Mouse (Mus musculus) spleen, adult 2 months (tissue): ENCODE results near the gene Kif13a. TPM values are rescaled to one million over a fixed set of nuclear protein-coding genes. Genes with fewer than 3 reads are reported as not detected.

Source experiments
- DNase-seq, 2 experiments: peaks; one replicate each; pipeline versions ENCODE4 v3.0.0 to v3.0.0-alpha.2; 2012 to 2021; ENCODE audit warnings: low spot score in 2 of 2, low read depth in 1 of 2
- H3K27ac ChIP-seq: fragments of 200-500 bp; 2 replicates; pipeline ENCODE4 v1.5.1; 2012; ENCODE audit warnings: low read length, inconsistent platforms; ENCODE audit not compliant: insufficient read depth
- H3K27me3 ChIP-seq: fragments of 200-500 bp; 2 replicates; pipeline ENCODE4 v1.6.1; 2012; ENCODE audit warnings: mild to moderate bottlenecking, moderate library complexity, low read length, inconsistent platforms; ENCODE audit not compliant: control insufficient read depth, insufficient read depth
- H3K36me3 ChIP-seq: fragments of 200-500 bp; 2 replicates; pipeline ENCODE4 v1.6.1; 2012; ENCODE audit warnings: mild to moderate bottlenecking, low read length, inconsistent platforms; ENCODE audit not compliant: control insufficient read depth, insufficient read depth
- H3K4me1 ChIP-seq: fragments of 200-500 bp; 2 replicates; pipeline ENCODE4 v1.6.1; 2011; ENCODE audit warnings: inconsistent platforms; ENCODE audit not compliant: control insufficient read depth, insufficient read depth, insufficient read length
- H3K4me3 ChIP-seq: fragments of 200-500 bp; 2 replicates; pipeline ENCODE4 v1.5.1; 2011; ENCODE audit warnings: mild to moderate bottlenecking, inconsistent platforms; ENCODE audit not compliant: insufficient read depth, insufficient read length; ENCODE audit errors: extremely low read depth
- CTCF ChIP-seq: fragments of 200-500 bp; IDR thresholded peaks from 2 replicates; pipeline ENCODE4 v1.5.1; 2011; ENCODE audit warnings: mild to moderate bottlenecking, inconsistent platforms; ENCODE audit not compliant: insufficient read depth, insufficient read length, insufficient replicate concordance; ENCODE audit errors: extremely low read depth
- POLR2A ChIP-seq: fragments of 200-500 bp; IDR thresholded peaks from 2 replicates; pipeline ENCODE4 v1.6.1; 2011; ENCODE audit warnings: low read depth, low read length, inconsistent platforms
- WGBS: fragments of 180-500 bp; shearing (Covaris S2); methylation state at CpG from one replicate; pipeline ENCODE4 v1.1.7; 2018; 5-methylcytosine and 5-hydroxymethylcytosine counted together
- polyA plus RNA-seq: library from polyadenylated mRNA; depleted of rRNA; stranded (reverse); fragments of >200 nt; gene quantifications from 2 replicates; pipeline ENCODE4 v1.2.3, GENCODE M21; 2012

Kif13a gene
- polyA plus RNA-seq, 1 experiment = 5.6 TPM

DNA sequence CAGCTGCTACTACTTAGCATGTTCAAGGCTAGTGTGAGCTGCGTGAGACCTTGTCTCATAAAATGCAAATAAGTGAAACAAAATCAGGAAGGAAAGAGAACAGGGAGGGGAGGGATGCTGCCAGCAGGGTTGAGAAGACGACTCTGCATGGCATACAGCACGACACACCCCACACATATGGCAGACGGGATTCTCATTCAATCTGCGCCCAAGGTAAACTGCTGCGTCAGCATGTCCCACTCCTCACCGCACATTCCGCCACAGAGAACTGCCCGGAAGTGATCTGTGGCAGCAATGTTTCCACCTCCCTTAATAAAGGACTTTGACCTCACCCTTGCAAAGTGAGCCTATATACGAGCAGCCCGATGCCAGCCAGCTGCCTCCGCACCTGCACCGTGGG lies 4.0 kb downstream of the Kif13a start:
- Histone ChIP-seq H3K36me3 (no peaks in the 10 kb centered on the region), H3K4me1 (peaks cover 2% of the 10 kb centered on the region; the same call in 1 of the 2 replicates), H3K4me3 (no peak overlapping the region), H3K27ac (no peak overlapping the region), H3K27me3 (no peaks in the 10 kb centered on the region)
- WGBS = 87% methylated on average over 13 of the region's 13 CpGs
- no peak for DNase-seq
- no peak for TF ChIP-seq POLR2A
- no peak for TF ChIP-seq CTCF

- 92% methylated on average over 8 of the region's 8 CpGs for WGBS
- TF ChIP-seq CTCF = no peak
- TF ChIP-seq POLR2A = no peak
- H3K27ac ChIP-seq = no peak overlapping the region
- H3K27me3 ChIP-seq = no peaks in the 10 kb centered on the region
- H3K4me1 ChIP-seq = 0 out of 2 replicates have a peak, but pooled peaks cover 2% of the 10 kb centered on the region
- DNase-seq = no peak
- no peaks in the 10 kb centered on the region for H3K36me3 ChIP-seq
- no peak overlapping the region for H3K4me3 ChIP-seq
Observed at GRCm38 (mm10) chr13:46921559-46921958, 8.1 kb downstream of the Kif13a start.

- Histone ChIP-seq H3K36me3 (no peaks in the 10 kb centered on the region), H3K4me3 (no peak overlapping the region)
- 55% methylated on average over 2 of the region's 2 CpGs for WGBS
Observed at GRCm38 (mm10) chr13:46919797-46920196, 9.9 kb downstream of the Kif13a start.

GRCm38 (mm10) chr13:46918509-46918908 lies 11.2 kb downstream of the Kif13a start:
- Histone ChIP-seq H3K4me1 (0 out of 2 replicates have a peak, but pooled peaks cover 2% of the 10 kb centered on the region), H3K36me3 (no peaks in the 10 kb centered on the region), H3K27me3 (no peaks in the 10 kb centered on the region), H3K4me3 (no peak overlapping the region), H3K27ac (no peak overlapping the region)
- 95% methylated on average over 5 of the region's 5 CpGs for WGBS
- TF ChIP-seq CTCF (no peak), POLR2A (no peak)
- DNase-seq = no peak

More at GRCm38 (mm10) chr13:46919797-46920196, 9.9 kb downstream of the Kif13a start:
- Histone ChIP-seq H3K27ac (no peak overlapping the region), H3K4me1 (0 out of 2 replicates have a peak, but pooled peaks cover 2% of the 10 kb centered on the region), H3K27me3 (no peaks in the 10 kb centered on the region)
- TF ChIP-seq CTCF (no peak), POLR2A (no peak)
- DNase-seq = no peak

DNA sequence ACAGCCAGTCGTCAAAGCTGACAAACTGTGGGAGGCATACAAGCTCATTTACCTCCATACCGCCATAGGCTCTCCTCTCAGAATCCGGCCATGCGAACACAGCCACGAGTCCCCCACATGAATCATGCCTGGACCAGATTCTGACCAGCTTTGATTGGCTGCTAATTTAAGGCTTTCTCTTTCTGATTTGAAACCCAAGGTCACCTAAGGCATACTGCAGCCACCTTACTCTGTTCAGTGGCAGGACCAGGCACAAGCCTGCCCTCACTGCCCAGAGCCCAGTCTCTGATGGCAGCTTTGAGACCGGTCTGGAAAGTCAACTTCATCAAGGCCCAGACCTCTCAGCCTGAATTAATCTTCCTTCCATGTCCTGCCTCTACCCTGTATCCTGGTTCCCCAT lies 17.7 kb downstream of the Kif13a start:
- TF ChIP-seq CTCF (no peak), POLR2A (no peak)
- 91% methylated on average over 6 of the region's 6 CpGs for WGBS
- H3K27ac ChIP-seq = no peak overlapping the region
- no peak overlapping the region for H3K4me3 ChIP-seq
- H3K27me3 ChIP-seq = no peaks in the 10 kb centered on the region
- no peaks in the 10 kb centered on the region for H3K36me3 ChIP-seq
- no peaks in the 10 kb centered on the region for H3K4me1 ChIP-seq
- no peak for DNase-seq

- no peak for DNase-seq
- no peaks in the 10 kb centered on the region for H3K27me3 ChIP-seq
- no peak overlapping the region for H3K4me3 ChIP-seq
- no peaks in the 10 kb centered on the region for H3K4me1 ChIP-seq
- no peaks in the 10 kb centered on the region for H3K36me3 ChIP-seq
- 94% methylated on average over 11 of the region's 11 CpGs for WGBS
- no peak for TF ChIP-seq POLR2A
- TF ChIP-seq CTCF = no peak
- no peak overlapping the region for H3K27ac ChIP-seq
Observed at GRCm38 (mm10) chr13:46911018-46911419, 18.6 kb downstream of the Kif13a start.

DNA sequence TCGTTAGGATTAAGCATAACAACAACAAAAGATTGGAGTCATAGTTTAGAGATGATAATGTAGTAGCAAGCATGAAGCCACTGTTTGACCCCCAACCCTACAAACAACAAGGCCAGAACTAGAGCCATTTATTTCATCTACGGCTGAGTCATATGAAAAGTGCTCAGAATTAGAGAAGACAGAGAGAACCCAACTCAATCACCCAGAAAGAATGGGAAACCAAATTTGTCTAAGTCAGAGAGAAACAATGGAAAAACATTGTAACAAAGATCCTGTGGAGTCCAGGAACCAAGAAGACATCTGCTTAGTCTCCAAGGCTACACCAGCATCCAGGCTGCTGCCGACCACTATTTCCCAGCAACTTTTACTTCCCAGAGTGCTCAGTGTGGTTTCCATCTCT lies 19.7 kb downstream of the Kif13a start:
- DNase-seq = no peak
- H3K36me3 ChIP-seq = no peaks in the 10 kb centered on the region
- TF ChIP-seq CTCF (no peak), POLR2A (no peak)
- no peak overlapping the region for H3K4me3 ChIP-seq
- WGBS = 72% methylated on average over 3 of the region's 3 CpGs
- no peaks in the 10 kb centered on the region for H3K4me1 ChIP-seq
- no peaks in the 10 kb centered on the region for H3K27me3 ChIP-seq
- no peak overlapping the region for H3K27ac ChIP-seq
